In the genomic region with DNA sequence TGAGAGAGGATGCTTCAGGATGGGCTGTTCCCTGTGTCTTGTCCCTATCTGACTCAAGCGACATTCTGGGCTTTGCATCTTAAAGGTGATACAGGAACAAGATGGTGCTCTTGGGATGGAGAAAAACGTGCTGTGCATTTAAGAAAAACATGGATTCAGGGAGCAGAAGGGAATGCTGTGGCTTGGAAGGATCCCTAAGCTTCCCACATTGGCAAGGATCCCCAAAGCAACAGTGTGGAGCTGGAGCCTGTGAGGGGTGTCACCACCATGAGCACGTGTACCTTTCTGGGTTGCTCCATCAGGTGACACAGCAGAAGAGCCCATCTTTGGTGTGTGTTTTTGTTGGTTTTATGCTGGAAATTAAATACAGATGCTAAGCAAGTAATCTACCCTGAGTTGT, we compare ENCODE assay signal across 17 mouse cellular contexts.
DNase-seq lines count a peak whose midpoint lies in the region; TF ChIP-seq lines count a peak whose summit lies in the region.
"Had no signal": no experiment of that assay in that cellular context is flagged by ENCODE, and none has a peak within 500 bp of the region (broad histone marks: within the 10 kb centered on the region; RNA-seq: fewer than 3 reads in every experiment).

No protein-coding gene starts in this region.

- DNase-seq in left cerebral cortex, adult 2 months (ENCODE audit: extremely low spot score in 1 of 2, low spot score in 2 of 2) = no peak
- no peak for DNase-seq in left cerebral cortex, adult 8-10 months (ENCODE audit: low spot score in 2 of 2)
- DNase-seq in urinary bladder, postnatal 10 days (ENCODE audit: low spot score) = no peak
- DNase-seq in adrenal gland, postnatal 4 days (ENCODE audit: low spot score in 2 of 2) = no peak
- DNase-seq: adrenal gland, adult 2 months; adrenal gland, postnatal 10 days; adrenal gland, postnatal 25 days; cerebellum, adult 11 months; cerebellum, adult 18-20 months; cerebellum, adult 8-10 months; cerebellum, adult 9-11 months; cerebellum, postnatal 14 days; cerebellum, postnatal 36 days had no signal

- H3K4me3 ChIP-seq in left cerebral cortex, adult 2 months = no peak overlapping the region
- no peak overlapping the region for H3K4me3 ChIP-seq in cortical plate, adult 2 months (ENCODE audit: insufficient read depth, low read length)
- H3K4me3 ChIP-seq: embryonic facial prominence, embryonic 10.5 days; embryonic facial prominence, embryonic 12.5 days; forebrain, embryonic 12.5 days had no signal

- H3K4me1 ChIP-seq in cortical plate, adult 2 months (ENCODE audit: control insufficient read depth, insufficient read depth, low read length) = peaks cover 18% of the 10 kb centered on the region
- H3K4me1 ChIP-seq: embryonic facial prominence, embryonic 10.5 days; embryonic facial prominence, embryonic 12.5 days; forebrain, embryonic 12.5 days had no signal

- no peak for TF ChIP-seq POLR2A in cortical plate, adult 2 months (IDR thresholded peaks at IDR 0.05; ENCODE audit: extremely low read depth, insufficient read depth, low read length)

- intact Hi-C loops in left cerebral cortex, adult 2 months (cut with DNase I) = no loop called here

- peak overlapping the region; percentile 66 for H3K27ac ChIP-seq in left cerebral cortex, adult 2 months
- H3K27ac ChIP-seq in cortical plate, adult 2 months (ENCODE audit: insufficient read depth, low read length) = peak overlapping the region; percentile 49
- H3K27ac ChIP-seq: embryonic facial prominence, embryonic 10.5 days; embryonic facial prominence, embryonic 12.5 days; forebrain, embryonic 12.5 days had no signal

- no peak for TF ChIP-seq CTCF in left cerebral cortex, adult 2 months (IDR thresholded peaks at IDR 0.05)
- TF ChIP-seq CTCF in cortical plate, adult 2 months (IDR thresholded peaks at IDR 0.05; ENCODE audit: extremely low read depth, insufficient read depth, low read length) = no peak
